In genomic region chr11:65820280-65820679, GRCm38 (mm10) we compare ENCODE assay signal across 8 mouse cellular contexts. TPM values are rescaled to one million over a fixed set of nuclear protein-coding genes. Genes with fewer than 3 reads are reported as not detected.
A peak's percentile ranks its signal among the peaks of the same experiment; 100 is the strongest.
DNase-seq lines count a peak whose midpoint lies in the region; ATAC-seq and TF ChIP-seq lines count a peak whose summit lies in the region.

No protein-coding gene starts in this region.

- H3K9ac ChIP-seq in forebrain, embryonic 11.5 days (ENCODE audit: low read length): no peak overlapping the region
- H3K9ac ChIP-seq in midbrain, embryonic 11.5 days (ENCODE audit: low read length): no peak overlapping the region
- no peak overlapping the region for H3K9ac ChIP-seq in kidney, postnatal 0 days (ENCODE audit: low read depth, low read length)
- no peak overlapping the region for H3K9ac ChIP-seq in stomach, embryonic 14.5 days (replicated peaks; ENCODE audit: low read depth, low read length)

- no peak for DNase-seq in forebrain, embryonic 11.5 days (ENCODE audit: low spot score)
- no peak for DNase-seq in forebrain, embryonic 10.5 days (ENCODE audit: extremely low spot score, low spot score)
- peak; percentile 88 for DNase-seq in midbrain, embryonic 11.5 days (ENCODE audit: low spot score, missing footprints)
- no peak for DNase-seq in midbrain, embryonic 10.5 days (ENCODE audit: low spot score)
- peak; percentile 36 for DNase-seq in kidney, postnatal 0 days (ENCODE audit: low spot score)
- DNase-seq in B cell, adult 2 months: no peak
- DNase-seq in urinary bladder, postnatal 4 days (ENCODE audit: low spot score in 2 of 2): no peak

- H3K4me1 ChIP-seq in forebrain, embryonic 11.5 days (replicated peaks; ENCODE audit: control insufficient read depth, insufficient read depth, low read length): no peaks in the 10 kb centered on the region
- peaks cover 4% of the 10 kb centered on the region; the same call in 1 of the 2 replicates for H3K4me1 ChIP-seq in forebrain, embryonic 10.5 days
- peaks cover 2% of the 10 kb centered on the region; the same call in 1 of the 2 replicates for H3K4me1 ChIP-seq in midbrain, embryonic 11.5 days (ENCODE audit: control insufficient read depth, insufficient read depth, low read length)
- peaks cover 4% of the 10 kb centered on the region for H3K4me1 ChIP-seq in midbrain, embryonic 10.5 days
- H3K4me1 ChIP-seq in kidney, postnatal 0 days (replicated peaks; ENCODE audit: insufficient read depth, low read length): no peaks in the 10 kb centered on the region
- H3K4me1 ChIP-seq in stomach, embryonic 14.5 days (ENCODE audit: control insufficient read depth, insufficient read depth, low read length): no peaks in the 10 kb centered on the region

- TF ChIP-seq CTCF in kidney, postnatal 0 days (IDR thresholded peaks at IDR 0.05; ENCODE audit: low read depth): peak; percentile 64

- H3K27me3 ChIP-seq in forebrain, embryonic 11.5 days (ENCODE audit: control insufficient read depth, insufficient read depth, low read length): no peaks in the 10 kb centered on the region
- no peaks in the 10 kb centered on the region for H3K27me3 ChIP-seq in forebrain, embryonic 10.5 days (ENCODE audit: poor library complexity, severe bottlenecking)
- no peaks in the 10 kb centered on the region for H3K27me3 ChIP-seq in midbrain, embryonic 11.5 days (ENCODE audit: control insufficient read depth, insufficient read depth, low read length)
- no peaks in the 10 kb centered on the region for H3K27me3 ChIP-seq in midbrain, embryonic 10.5 days (ENCODE audit: low read depth, poor library complexity, severe bottlenecking)
- H3K27me3 ChIP-seq in kidney, postnatal 0 days (ENCODE audit: insufficient read depth, low read length): no peaks in the 10 kb centered on the region
- H3K27me3 ChIP-seq in stomach, embryonic 14.5 days (ENCODE audit: control insufficient read depth, insufficient read depth, low read length): no peaks in the 10 kb centered on the region

- no peak overlapping the region for H3K4me3 ChIP-seq in forebrain, embryonic 11.5 days (ENCODE audit: low read depth, low read length)
- no peak overlapping the region for H3K4me3 ChIP-seq in forebrain, embryonic 10.5 days
- no peak overlapping the region for H3K4me3 ChIP-seq in midbrain, embryonic 11.5 days (ENCODE audit: low read depth, low read length)
- H3K4me3 ChIP-seq in midbrain, embryonic 10.5 days: no peak overlapping the region
- no peak overlapping the region for H3K4me3 ChIP-seq in kidney, postnatal 0 days (replicated peaks; ENCODE audit: low read depth, low read length)
- no peak overlapping the region for H3K4me3 ChIP-seq in stomach, embryonic 14.5 days (ENCODE audit: low read depth, low read length)

- 0 out of 2 replicates have a peak, but pooled peaks have one; percentile 30 for ATAC-seq in forebrain, embryonic 11.5 days (replicated peaks; ENCODE audit: low FRiP score)
- no peak for ATAC-seq in midbrain, embryonic 11.5 days (ENCODE audit: low FRiP score)
- peak; percentile 33; the same call in 1 of the 2 replicates for ATAC-seq in kidney, postnatal 0 days (replicated peaks; ENCODE audit: low FRiP score, low read depth)
- peak; percentile 42; the same call in 1 of the 2 replicates for ATAC-seq in stomach, embryonic 14.5 days (ENCODE audit: insufficient number of reproducible peaks, insufficient read depth, low FRiP score, low read depth)

- H3K36me3 ChIP-seq in forebrain, embryonic 11.5 days (ENCODE audit: control insufficient read depth, insufficient read depth, low read length): no peaks in the 10 kb centered on the region; the same call in 1 of the 2 replicates
- H3K36me3 ChIP-seq in forebrain, embryonic 10.5 days (replicated peaks): peaks cover 58% of the 10 kb centered on the region
- H3K36me3 ChIP-seq in midbrain, embryonic 11.5 days (ENCODE audit: control insufficient read depth, insufficient read depth, low read length): peaks cover 3% of the 10 kb centered on the region; the same call in 1 of the 2 replicates
- peaks cover 72% of the 10 kb centered on the region for H3K36me3 ChIP-seq in midbrain, embryonic 10.5 days
- peaks cover 25% of the 10 kb centered on the region for H3K36me3 ChIP-seq in kidney, postnatal 0 days (ENCODE audit: insufficient read depth, low read length)
- H3K36me3 ChIP-seq in stomach, embryonic 14.5 days (ENCODE audit: control insufficient read depth, insufficient read depth, low read length): peaks cover 30% of the 10 kb centered on the region

- no peak overlapping the region for H3K4me2 ChIP-seq in forebrain, embryonic 11.5 days (ENCODE audit: low read depth, low read length, severe bottlenecking)
- no peak overlapping the region for H3K4me2 ChIP-seq in midbrain, embryonic 11.5 days
- no peak overlapping the region for H3K4me2 ChIP-seq in kidney, postnatal 0 days (ENCODE audit: low read length)
- no peak overlapping the region for H3K4me2 ChIP-seq in stomach, embryonic 14.5 days (replicated peaks; ENCODE audit: low read depth, low read length)

- 73% methylated on average over 5 of the region's 5 CpGs for WGBS in forebrain, embryonic 11.5 days
- WGBS in forebrain, embryonic 10.5 days: 76% methylated on average over 5 of the region's 5 CpGs
- WGBS in midbrain, embryonic 11.5 days: 66% methylated on average over 5 of the region's 5 CpGs
- WGBS in midbrain, embryonic 10.5 days: 75% methylated on average over 5 of the region's 5 CpGs
- WGBS in kidney, postnatal 0 days: 76% methylated on average over 5 of the region's 5 CpGs
- WGBS in stomach, embryonic 14.5 days: 76% methylated on average over 5 of the region's 5 CpGs

- H3K27ac ChIP-seq in forebrain, embryonic 11.5 days (ENCODE audit: low read depth, low read length): no peak overlapping the region
- no peak overlapping the region for H3K27ac ChIP-seq in forebrain, embryonic 10.5 days
- H3K27ac ChIP-seq in midbrain, embryonic 11.5 days (ENCODE audit: low read depth, low read length): no peak overlapping the region
- H3K27ac ChIP-seq in midbrain, embryonic 10.5 days (replicated peaks): no peak overlapping the region
- H3K27ac ChIP-seq in kidney, postnatal 0 days: no peak overlapping the region
- no peak overlapping the region for H3K27ac ChIP-seq in stomach, embryonic 14.5 days (ENCODE audit: low read length)

- no peaks in the 10 kb centered on the region for H3K9me3 ChIP-seq in forebrain, embryonic 11.5 days (ENCODE audit: control insufficient read depth, low read length)
- H3K9me3 ChIP-seq in forebrain, embryonic 10.5 days: no peaks in the 10 kb centered on the region
- H3K9me3 ChIP-seq in midbrain, embryonic 11.5 days (ENCODE audit: control insufficient read depth, low read length): no peaks in the 10 kb centered on the region
- no peaks in the 10 kb centered on the region for H3K9me3 ChIP-seq in midbrain, embryonic 10.5 days (replicated peaks)
- H3K9me3 ChIP-seq in kidney, postnatal 0 days (replicated peaks; ENCODE audit: low read length): no peaks in the 10 kb centered on the region
- no peaks in the 10 kb centered on the region for H3K9me3 ChIP-seq in stomach, embryonic 14.5 days (ENCODE audit: control insufficient read depth, low read depth, low read length)

RNA-seq across cellular contexts. Expression of gene Zkscan6, which starts 13.3 kb away (rescaled TPM):
- polyA plus RNA-seq in forebrain, embryonic 11.5 days (2014; fragmentation: Nextera tagmentation; extraction: Ambion mirVana): 13.3 and 15.0 TPM in 2 replicates
- 11.5 and 11.6 TPM in 2 replicates for polyA plus RNA-seq in forebrain, embryonic 10.5 days (2016; fragmentation: Nextera tagmentation; extraction: Ambion mirVana)
- polyA plus RNA-seq in midbrain, embryonic 11.5 days (2014; fragmentation: Nextera tagmentation; extraction: Ambion mirVana): 13.5 and 13.6 TPM in 2 replicates
- polyA plus RNA-seq in midbrain, embryonic 10.5 days (2016; fragmentation: Nextera tagmentation; extraction: Ambion mirVana): 13.3 and 15.8 TPM in 2 replicates
- polyA plus RNA-seq in kidney, postnatal 0 days (2015; fragmentation: Nextera tagmentation; extraction: Ambion mirVana): 13.5 and 13.7 TPM in 2 replicates
- 14.4 and 15.3 TPM in 2 replicates for polyA plus RNA-seq in stomach, embryonic 14.5 days (2014; fragmentation: Nextera tagmentation; extraction: Ambion mirVana)

RNA-seq across cellular contexts. Expression of gene Map2k4, which starts 32.2 kb away (rescaled TPM):
- polyA plus RNA-seq in forebrain, embryonic 11.5 days (2014; fragmentation: Nextera tagmentation; extraction: Ambion mirVana): 73.7 and 75.0 TPM in 2 replicates
- polyA plus RNA-seq in forebrain, embryonic 10.5 days (2016; fragmentation: Nextera tagmentation; extraction: Ambion mirVana): 65.8 and 67.8 TPM in 2 replicates
- 85.2 and 86.8 TPM in 2 replicates for polyA plus RNA-seq in midbrain, embryonic 11.5 days (2014; fragmentation: Nextera tagmentation; extraction: Ambion mirVana)
- polyA plus RNA-seq in midbrain, embryonic 10.5 days (2016; fragmentation: Nextera tagmentation; extraction: Ambion mirVana): 62.8 and 66.3 TPM in 2 replicates
- polyA plus RNA-seq in kidney, postnatal 0 days (2015; fragmentation: Nextera tagmentation; extraction: Ambion mirVana): 53.2 and 55.7 TPM in 2 replicates
- 77.7 and 77.9 TPM in 2 replicates for polyA plus RNA-seq in stomach, embryonic 14.5 days (2014; fragmentation: Nextera tagmentation; extraction: Ambion mirVana)

Comparison
In these comparisons a context has a peak if more than half of its experiments do, and no peak if none do; other contexts are left out.
1. DNase-seq: peak in midbrain, embryonic 11.5 days (single experiment) and kidney, postnatal 0 days (single experiment); none in forebrain, embryonic 11.5 days (single experiment), forebrain, embryonic 10.5 days (single experiment), midbrain, embryonic 10.5 days (single experiment), B cell, adult 2 months (0 of 2) and urinary bladder, postnatal 4 days (0 of 2).